Comparison of ENCODE assay signal across 14 mouse cellular contexts in the genomic region with DNA sequence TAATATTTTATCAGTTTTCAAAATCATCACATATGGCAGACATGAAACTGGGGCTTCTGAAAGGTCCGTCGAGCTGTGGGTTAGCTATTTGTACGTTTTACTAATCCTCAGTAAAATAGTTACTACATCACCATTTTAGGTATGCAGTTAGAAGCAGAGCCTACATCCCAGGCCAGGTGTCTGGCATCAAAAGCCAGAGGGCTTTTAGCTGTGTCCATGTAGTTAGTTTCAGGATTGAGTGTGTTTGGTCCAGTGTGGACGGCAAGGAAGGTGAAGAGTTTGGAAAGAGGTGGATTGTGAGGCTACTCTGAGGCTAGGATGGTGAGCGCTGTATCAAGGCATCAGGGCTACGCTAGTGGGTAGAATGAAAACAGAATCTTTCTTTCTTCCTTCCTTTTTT. TPM values are rescaled to one million over a fixed set of nuclear protein-coding genes. Genes with fewer than 3 reads are reported as not detected.
DNase-seq lines count a peak whose midpoint lies in the region; ATAC-seq and TF ChIP-seq lines count a peak whose summit lies in the region.
"Had no signal": no experiment of that assay in that cellular context is flagged by ENCODE, and none has a peak within 500 bp of the region (broad histone marks: within the 10 kb centered on the region; RNA-seq: fewer than 3 reads in every experiment).

No protein-coding gene starts in this region.

- peaks cover 17% of the 10 kb centered on the region; the same call in 1 of the 2 replicates for H3K4me1 ChIP-seq in kidney, adult 2 months (ENCODE audit: control insufficient read depth, insufficient read depth, low read length)
- H3K4me1 ChIP-seq in midbrain, embryonic 13.5 days (replicated peaks): peaks cover 40% of the 10 kb centered on the region
- H3K4me1 ChIP-seq in midbrain, embryonic 15.5 days: peaks cover 42% of the 10 kb centered on the region
- peaks cover 52% of the 10 kb centered on the region for H3K4me1 ChIP-seq in liver, embryonic 16.5 days (ENCODE audit: control insufficient read depth, low read depth, low read length)

- no peak overlapping the region for H3K4me3 ChIP-seq in gastrocnemius, adult 2 months
- H3K4me3 ChIP-seq in kidney, adult 2 months (ENCODE audit: insufficient read depth, low read depth, low read length): no peak overlapping the region; the same call in 1 of the 2 replicates
- H3K4me3 ChIP-seq in midbrain, embryonic 13.5 days (replicated peaks): no peak overlapping the region
- H3K4me3 ChIP-seq in midbrain, embryonic 15.5 days: no peak overlapping the region
- H3K4me3 ChIP-seq in liver, embryonic 16.5 days (ENCODE audit: low read depth, low read length): no peak overlapping the region
- H3K4me3 ChIP-seq: midbrain, embryonic 12.5 days had no signal

- no peak overlapping the region for H3K4me2 ChIP-seq in midbrain, embryonic 13.5 days (replicated peaks)
- H3K4me2 ChIP-seq in midbrain, embryonic 15.5 days: no peak overlapping the region
- no peak overlapping the region for H3K4me2 ChIP-seq in liver, embryonic 16.5 days (ENCODE audit: low read depth, low read length)

- no peak for TF ChIP-seq POLR2A in kidney, adult 2 months (IDR thresholded peaks at IDR 0.05; ENCODE audit: low read depth, low read length)

- no peak for TF ChIP-seq CTCF in gastrocnemius, adult 2 months (IDR thresholded peaks at IDR 0.05)
- TF ChIP-seq CTCF in kidney, adult 2 months (conservative IDR thresholded peaks at IDR 0.05; ENCODE audit: insufficient read depth, insufficient read length, low read depth, low read length): no peak

- H3K9me3 ChIP-seq in midbrain, embryonic 13.5 days: no peaks in the 10 kb centered on the region
- no peaks in the 10 kb centered on the region for H3K9me3 ChIP-seq in midbrain, embryonic 15.5 days
- no peaks in the 10 kb centered on the region for H3K9me3 ChIP-seq in liver, embryonic 16.5 days (replicated peaks; ENCODE audit: control insufficient read depth, low read length)
- H3K9me3 ChIP-seq: midbrain, embryonic 12.5 days had no signal

- ATAC-seq in midbrain, embryonic 13.5 days: no peak
- no peak for ATAC-seq in midbrain, embryonic 15.5 days (replicated peaks)
- ATAC-seq in liver, embryonic 16.5 days (ENCODE audit: low read depth): no peak
- ATAC-seq: Patski had no signal

- intact Hi-C loops in gastrocnemius, adult 2 months (cut with DNase I): no loop called here

- no peaks in the 10 kb centered on the region for H3K27me3 ChIP-seq in kidney, adult 2 months (replicated peaks; ENCODE audit: control insufficient read depth, insufficient read depth, low read length)
- H3K27me3 ChIP-seq in midbrain, embryonic 13.5 days: no peaks in the 10 kb centered on the region
- no peaks in the 10 kb centered on the region for H3K27me3 ChIP-seq in midbrain, embryonic 15.5 days (replicated peaks)
- no peaks in the 10 kb centered on the region for H3K27me3 ChIP-seq in liver, embryonic 16.5 days (ENCODE audit: control insufficient read depth, insufficient read depth, low read depth, low read length)
- H3K27me3 ChIP-seq: midbrain, embryonic 12.5 days; Patski had no signal

- no peaks in the 10 kb centered on the region for H3K36me3 ChIP-seq in kidney, adult 2 months (ENCODE audit: control insufficient read depth, insufficient read depth, low read length)
- no peaks in the 10 kb centered on the region for H3K36me3 ChIP-seq in midbrain, embryonic 13.5 days
- H3K36me3 ChIP-seq in midbrain, embryonic 15.5 days (replicated peaks): no peaks in the 10 kb centered on the region
- H3K36me3 ChIP-seq in liver, embryonic 16.5 days (ENCODE audit: control insufficient read depth, insufficient read depth): no peaks in the 10 kb centered on the region
- H3K36me3 ChIP-seq: midbrain, embryonic 12.5 days had no signal

- 0 out of 2 replicates have a peak overlapping the region, but pooled peaks have one; percentile 19 for H3K9ac ChIP-seq in midbrain, embryonic 13.5 days (replicated peaks)
- no peak overlapping the region for H3K9ac ChIP-seq in midbrain, embryonic 15.5 days
- peak overlapping the region; percentile 26; the same call in 1 of the 2 replicates for H3K9ac ChIP-seq in liver, embryonic 16.5 days (ENCODE audit: low read depth, low read length)
- H3K9ac ChIP-seq: midbrain, embryonic 12.5 days had no signal

- no peak for DNase-seq in gastrocnemius, adult 2 months
- no peak for DNase-seq in gastrocnemius, postnatal 10 days
- no peak for DNase-seq in kidney, adult 2 months
- DNase-seq in kidney, postnatal 14 days: no peak
- DNase-seq in adrenal gland, postnatal 36 days: no peak
- DNase-seq: cerebellum, adult 11-12 months; cerebellum, postnatal 36 days; kidney, postnatal 36 days; lung, postnatal 10 days had no signal

- H3K27ac ChIP-seq in gastrocnemius, adult 2 months: peak overlapping the region; percentile 16
- peak overlapping the region; percentile 41; the same call in 1 of the 2 replicates for H3K27ac ChIP-seq in kidney, adult 2 months (ENCODE audit: insufficient read depth, low read depth, low read length)
- H3K27ac ChIP-seq in midbrain, embryonic 13.5 days: no peak overlapping the region
- H3K27ac ChIP-seq in midbrain, embryonic 15.5 days: no peak overlapping the region
- H3K27ac ChIP-seq in liver, embryonic 16.5 days (ENCODE audit: low read length): no peak overlapping the region
- H3K27ac ChIP-seq: midbrain, embryonic 12.5 days had no signal

- WGBS in kidney, adult 2 months: 51% methylated on average over 6 of the region's 6 CpGs
- WGBS in midbrain, embryonic 13.5 days: 91% methylated on average over 6 of the region's 6 CpGs
- 92% methylated on average over 6 of the region's 6 CpGs for WGBS in midbrain, embryonic 15.5 days
- 65% methylated on average over 6 of the region's 6 CpGs for whole genome bisulfite sequencing in liver, embryonic 16.5 days (ENCODE audit: insufficient replicate concordance)

RNA-seq across cellular contexts. Expression of a gene that starts 3.0 kb away (rescaled TPM):
- total RNA-seq in gastrocnemius, adult 2 months (2021): 10 to 100 TPM; 62.5 to 69.2 TPM
- total RNA-seq in gastrocnemius, postnatal 10 days (2021): 10 to 100 TPM; 39.2 to 41.6 TPM
- polyA plus RNA-seq in kidney, adult 2 months (2012; rRNA removed): 21.4 and 22.3 TPM in 2 replicates
- 7.5 and 9.1 TPM in 2 replicates for polyA plus RNA-seq in midbrain, embryonic 13.5 days (2015; fragmentation: Nextera tagmentation; extraction: Ambion mirVana)
- polyA plus RNA-seq in midbrain, embryonic 15.5 days (2015; fragmentation: Nextera tagmentation; extraction: Ambion mirVana): 9.2 and 9.7 TPM in 2 replicates
- polyA plus RNA-seq in liver, embryonic 16.5 days (2015; fragmentation: Nextera tagmentation; extraction: Ambion mirVana): 3.5 and 3.8 TPM in 2 replicates
- 10 to 100 TPM; 41.0 to 41.3 TPM for total RNA-seq in adrenal gland, postnatal 36 days (2021)

Comparison
In these comparisons a context has a peak if more than half of its experiments do, and no peak if none do; other contexts are left out.
1. H3K27ac ChIP-seq: peak in gastrocnemius, adult 2 months (single experiment) and kidney, adult 2 months (single experiment); none in midbrain, embryonic 13.5 days (single experiment), midbrain, embryonic 15.5 days (single experiment) and liver, embryonic 16.5 days (single experiment).